Mouse (Mus musculus) C2C12 (cell line): ENCODE data around the gene Acot13. TPM values are rescaled to one million over a fixed set of nuclear protein-coding genes. Genes with fewer than 3 reads are reported as not detected.

Experiments used
- H3K27me3 ChIP-seq: one replicate; pipeline ENCODE4 v1.6.1; 2011; ENCODE audit not compliant: control insufficient read depth, insufficient read depth, insufficient read length
- H3K36me3 ChIP-seq: one replicate; pipeline ENCODE4 v1.6.1; 2011; ENCODE audit not compliant: control insufficient read depth, insufficient read depth
- H3K4me3 ChIP-seq: one replicate; pipeline ENCODE4 v1.5.1; 2011; ENCODE audit warnings: mild to moderate bottlenecking, control low read depth; ENCODE audit not compliant: poor library complexity, insufficient read depth, severe bottlenecking
- H3K79me2 ChIP-seq: one replicate; pipeline ENCODE4 v1.6.1; 2011; ENCODE audit not compliant: control insufficient read depth, insufficient read depth
- H3K79me3 ChIP-seq: one replicate; pipeline ENCODE4 v1.6.1; 2011; ENCODE audit warnings: low read depth, control low read depth
- H3ac ChIP-seq: one replicate; pipeline ENCODE3; 2011; ENCODE audit warnings: low read depth; ENCODE audit not compliant: control insufficient read depth, insufficient read length
- CEBPB ChIP-seq: IDR thresholded peaks from one replicate; pipeline ENCODE4 v1.6.1; 2011; ENCODE audit warnings: low read depth, mild to moderate bottlenecking, control low read depth, moderate library complexity
- CTCF ChIP-seq: IDR thresholded peaks from one replicate; pipeline ENCODE4 v1.5.1; 2011; ENCODE audit not compliant: control insufficient read depth, insufficient read depth, insufficient read length
- FOSL1 ChIP-seq: IDR thresholded peaks from one replicate; pipeline ENCODE4 v1.8.0; 2011; ENCODE audit warnings: mild to moderate bottlenecking, low read length; ENCODE audit not compliant: poor library complexity, insufficient read depth, severe bottlenecking
- MAX ChIP-seq: IDR thresholded peaks from one replicate; pipeline ENCODE4 v1.6.1; 2011; ENCODE audit warnings: mild to moderate bottlenecking, control low read depth
- MYOD1 ChIP-seq: IDR thresholded peaks from one replicate; pipeline ENCODE4 v1.6.1; 2011; ENCODE audit warnings: low read depth; ENCODE audit not compliant: control insufficient read depth, insufficient read length
- MYOG ChIP-seq: IDR thresholded peaks from one replicate; pipeline ENCODE4 v1.6.1; 2011; ENCODE audit not compliant: control insufficient read depth, insufficient read length; ENCODE audit errors: extremely low read depth
- USF1 ChIP-seq: IDR thresholded peaks from one replicate; pipeline ENCODE4 v1.6.1; 2011; ENCODE audit warnings: low read depth, mild to moderate bottlenecking, control low read depth, moderate library complexity
- polyA plus RNA-seq: library from polyadenylated mRNA; unstranded; fragments of >200 nt; fragmentation: generic; extraction: Trizol; gene quantifications from one replicate; pipeline ENCODE4 v1.2.1, GENCODE M21; 2012; ENCODE audit warnings: missing spikeins

The Acot13 gene
- polyA plus RNA-seq, 1 experiment = 44.4 TPM

GRCm38 (mm10) chr13:24867789-24868188 is 36.4 kb upstream of the Acot13 start:
- no peaks in the 10 kb centered on the region for H3K27me3 ChIP-seq
- H3K36me3 ChIP-seq = no peaks in the 10 kb centered on the region
- no peak overlapping the region for H3ac ChIP-seq
- H3K79me2 ChIP-seq = no peaks in the 10 kb centered on the region
- H3K79me3 ChIP-seq = no peaks in the 10 kb centered on the region
- H3K4me3 ChIP-seq = no peak overlapping the region
- TF ChIP-seq MYOD1 (no peak), CEBPB (no peak), FOSL1 (no peak), CTCF (no peak)

GRCm38 (mm10) chr13:24866430-24867402 is 35.4 kb upstream of the Acot13 start:
- H3ac ChIP-seq = no peak overlapping the region
- H3K4me3 ChIP-seq = no peak overlapping the region
- H3K79me2 ChIP-seq = no peaks in the 10 kb centered on the region
- TF ChIP-seq USF1 = no peak
- no peak for TF ChIP-seq MYOG
- TF ChIP-seq CEBPB = no peak
- TF ChIP-seq CTCF = no peak
- no peak for TF ChIP-seq MYOD1
- TF ChIP-seq FOSL1 = no peak
- TF ChIP-seq MAX = no peak
- no peaks in the 10 kb centered on the region for H3K27me3 ChIP-seq
- no peaks in the 10 kb centered on the region for H3K36me3 ChIP-seq
- no peaks in the 10 kb centered on the region for H3K79me3 ChIP-seq

GRCm38 (mm10) chr13:24862520-24862919 is 31.2 kb upstream of the Acot13 start:
- TF ChIP-seq CTCF = peak; percentile 3
- TF ChIP-seq USF1 = no peak
- no peaks in the 10 kb centered on the region for H3K79me2 ChIP-seq
- H3K79me3 ChIP-seq = no peaks in the 10 kb centered on the region
- no peaks in the 10 kb centered on the region for H3K27me3 ChIP-seq
- no peaks in the 10 kb centered on the region for H3K36me3 ChIP-seq
- no peak overlapping the region for H3ac ChIP-seq
- H3K4me3 ChIP-seq = no peak overlapping the region

- Histone ChIP-seq H3ac (no peak overlapping the region), H3K79me3 (no peaks in the 10 kb centered on the region), H3K79me2 (no peaks in the 10 kb centered on the region), H3K4me3 (no peak overlapping the region), H3K36me3 (no peaks in the 10 kb centered on the region), H3K27me3 (no peaks in the 10 kb centered on the region)
- TF ChIP-seq CTCF (no peak), CEBPB (no peak), MAX (no peak), MYOD1 (no peak), FOSL1 (no peak), USF1 (no peak), MYOG (no peak)
Measured at GRCm38 (mm10) chr13:24862021-24862420, 30.7 kb upstream of the Acot13 start.

GRCm38 (mm10) chr13:24861084-24861483 is 29.7 kb upstream of the Acot13 start:
- no peaks in the 10 kb centered on the region for H3K27me3 ChIP-seq
- no peak overlapping the region for H3ac ChIP-seq
- H3K36me3 ChIP-seq = no peaks in the 10 kb centered on the region
- no peaks in the 10 kb centered on the region for H3K79me3 ChIP-seq
- H3K4me3 ChIP-seq = no peak overlapping the region
- H3K79me2 ChIP-seq = no peaks in the 10 kb centered on the region
- TF ChIP-seq FOSL1 (no peak), USF1 (no peak), MAX (no peak), CEBPB (no peak), CTCF (no peak), MYOG (no peak), MYOD1 (no peak)

GRCm38 (mm10) chr13:24859115-24859514 is 27.8 kb upstream of the Acot13 start:
- Histone ChIP-seq H3K79me3 (no peaks in the 10 kb centered on the region), H3K36me3 (no peaks in the 10 kb centered on the region), H3K4me3 (no peak overlapping the region), H3K27me3 (no peaks in the 10 kb centered on the region), H3K79me2 (no peaks in the 10 kb centered on the region), H3ac (no peak overlapping the region)
- TF ChIP-seq FOSL1 = no peak
- TF ChIP-seq CEBPB = no peak
- no peak for TF ChIP-seq MYOG
- TF ChIP-seq MYOD1 = no peak
- TF ChIP-seq CTCF = no peak
- no peak for TF ChIP-seq USF1
- TF ChIP-seq MAX = no peak
